Mouse (Mus musculus): ENCODE measurements around the gene Epn1.

DNA sequence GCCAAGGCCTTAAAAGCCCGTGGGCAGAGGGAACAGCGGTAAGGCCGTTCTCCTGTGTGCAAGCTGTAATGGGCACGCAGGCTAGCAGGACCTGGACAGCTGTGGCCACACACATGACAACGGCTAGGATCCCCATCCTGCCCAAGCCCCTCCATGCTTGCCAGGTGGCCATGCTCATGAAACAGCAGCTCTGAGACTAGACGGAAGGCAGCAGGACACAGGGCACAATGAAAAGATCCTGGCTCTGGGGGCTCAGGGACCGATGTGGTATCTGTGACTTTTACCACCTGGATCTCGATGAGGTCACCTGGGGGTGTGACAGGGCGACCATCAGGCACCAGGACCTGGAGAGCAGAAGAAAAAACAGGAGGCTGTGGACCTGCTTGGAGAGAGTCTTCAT, 43.9 kb upstream of the Epn1 start:
- TF ChIP-seq CTCF (conservative IDR thresholded peaks at IDR 0.05; ENCODE audit: low read length) (no peak), NANOG (IDR thresholded peaks at IDR 0.05; ENCODE audit: borderline replicate concordance, low read length) (no peak)

Measured in E14TG2a.4 (cell line).